Mouse (Mus musculus) G1E-ER4 (cell line): ENCODE results near the gene Oas1f. TPM values are rescaled to one million over a fixed set of nuclear protein-coding genes. Genes with fewer than 3 reads are reported as not detected.

Source experiments
- GATA1 ChIP-seq: IDR thresholded peaks from one replicate; pipeline ENCODE4 v1.8.0; 2012; ENCODE audit warnings: low read length, inconsistent platforms
- polyA plus RNA-seq: library from polyadenylated mRNA; stranded (reverse); fragments of >175 nt; gene quantifications from 2 replicates; pipeline ENCODE4 v1.2.3, GENCODE M21; 2012

The Oas1f gene
- polyA plus RNA-seq = not detected in 2 replicates

DNA sequence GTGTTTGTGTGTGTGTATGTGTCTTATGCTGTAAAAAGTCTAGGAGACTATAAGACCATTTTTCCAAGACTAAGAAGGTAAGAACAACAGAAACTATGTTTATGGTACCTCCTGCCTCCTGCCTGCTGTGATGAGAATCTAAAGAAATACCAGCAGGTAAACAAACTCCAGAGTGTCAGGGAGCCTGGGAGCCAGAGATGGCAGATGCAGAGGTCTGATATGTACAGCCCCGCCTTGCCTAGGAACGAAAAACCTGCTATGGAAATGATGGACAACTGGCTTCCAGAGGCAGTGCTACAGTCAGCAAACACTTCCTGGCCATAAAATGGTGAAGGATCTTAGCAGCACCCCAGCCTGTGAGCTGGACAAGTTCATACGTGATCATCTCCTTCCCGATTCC lies at the start of gene Oas1f:
Gene Oas1f, plus strand, starts transcription at position 301 of the 400 bp plus-strand sequence.
- TF ChIP-seq GATA1 = no peak

DNA sequence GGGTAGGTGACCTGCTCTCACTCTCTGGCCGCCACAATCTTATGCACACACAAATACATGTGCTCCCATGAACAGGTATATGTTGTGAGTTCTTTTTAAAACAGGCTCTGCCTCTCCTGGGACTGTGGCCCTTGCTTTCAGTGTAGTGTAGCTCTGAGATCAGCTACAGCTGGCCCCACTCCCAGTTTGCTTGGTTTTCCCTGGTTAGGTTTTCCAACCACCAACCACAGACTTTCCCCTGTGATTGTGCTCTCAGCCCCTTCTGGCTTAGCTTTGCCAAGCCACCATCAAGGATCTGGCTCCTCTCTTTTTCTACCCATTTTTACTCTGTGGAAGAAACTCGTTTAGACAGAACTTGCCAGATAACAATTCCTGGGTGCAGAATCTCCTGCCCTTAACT lies 43.6 kb upstream of the Oas1f start:
- no peak for TF ChIP-seq GATA1

DNA sequence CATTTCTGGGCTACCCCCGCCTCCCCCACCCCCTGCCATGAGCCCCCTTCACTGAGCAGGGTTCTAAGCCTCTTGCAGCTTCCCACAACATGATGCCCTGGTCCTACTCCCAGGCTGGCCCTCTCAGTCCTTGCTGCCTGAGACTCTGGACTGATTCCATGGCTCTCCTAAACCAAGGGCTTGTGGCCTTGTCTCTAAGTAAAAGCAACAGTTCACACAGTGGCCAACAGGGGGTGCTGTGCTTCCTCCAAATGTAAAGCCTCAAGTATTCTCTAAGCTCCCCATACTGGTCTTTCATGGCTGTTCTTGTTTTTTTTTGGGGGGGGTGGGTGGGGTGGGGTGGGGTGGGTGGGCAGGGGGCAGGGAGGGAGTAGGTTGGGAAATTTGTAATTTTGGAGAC lies 40.7 kb upstream of the Oas1f start:
- no peak for TF ChIP-seq GATA1

DNA sequence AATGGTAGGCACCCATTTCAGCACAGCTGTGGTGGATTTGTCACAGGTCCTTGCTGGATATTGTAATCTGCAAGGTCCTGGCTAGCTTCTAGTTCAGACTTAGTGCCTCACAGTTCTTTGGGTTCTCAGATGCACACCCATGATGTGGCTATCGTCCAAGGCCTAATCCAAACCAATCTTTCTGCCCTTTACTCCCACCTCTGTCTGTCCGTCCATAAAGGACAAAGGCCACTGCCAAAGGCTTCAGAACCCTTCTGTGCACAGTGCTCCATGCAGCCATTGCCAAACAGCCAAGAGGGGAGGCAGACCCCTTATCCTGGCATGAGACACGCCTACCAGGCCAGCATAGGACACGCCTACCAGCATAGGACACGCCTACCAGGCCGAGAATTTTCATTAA lies 38.0 kb upstream of the Oas1f start:
- no peak for TF ChIP-seq GATA1

DNA sequence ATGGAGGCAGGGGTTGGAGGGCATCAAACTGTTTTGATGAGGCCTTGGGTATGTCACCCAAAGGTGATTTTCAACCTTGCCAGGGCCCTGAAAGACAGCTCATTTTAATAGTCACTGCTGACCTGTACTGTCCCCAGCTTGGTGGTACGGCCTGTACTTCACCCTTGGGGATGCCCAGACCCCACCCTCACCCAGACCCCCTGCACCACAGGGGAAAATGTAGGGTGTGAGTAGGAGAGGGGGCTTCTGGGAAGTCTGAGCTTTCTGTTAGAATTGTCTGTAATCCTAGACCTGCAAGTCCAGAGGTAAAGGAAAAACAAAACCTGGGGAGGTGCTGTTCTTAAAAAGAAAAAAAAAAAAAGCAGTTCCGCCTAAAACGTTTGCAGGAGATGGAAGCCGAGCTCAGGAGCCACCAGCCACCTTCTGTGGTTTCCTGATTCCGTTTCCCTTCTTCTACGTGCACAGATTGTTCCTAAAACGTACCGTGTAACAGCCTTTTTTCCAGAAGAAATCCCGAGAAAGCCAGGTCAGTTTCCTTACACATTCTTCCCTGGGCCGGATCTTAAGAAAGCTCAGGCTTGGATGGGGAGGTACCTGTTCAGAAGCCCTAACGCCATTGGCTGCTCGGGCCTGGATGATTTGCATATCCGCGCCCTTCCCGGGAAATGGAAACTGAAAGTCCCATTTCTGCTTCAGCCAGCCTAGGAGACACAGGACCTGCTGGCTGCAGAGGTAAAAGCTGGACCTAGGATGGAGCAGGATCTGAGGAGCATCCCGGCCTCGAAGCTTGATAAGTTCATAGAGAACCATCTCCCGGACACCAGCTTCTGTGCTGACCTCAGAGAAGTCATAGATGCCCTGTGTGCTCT lies 35.0 kb upstream of the Oas1f start, which contains the start of gene Oas1c:
Gene Oas1c, minus strand, starts transcription at position 564 of the 869 bp plus-strand sequence.
- TF ChIP-seq GATA1 = no peak

DNA sequence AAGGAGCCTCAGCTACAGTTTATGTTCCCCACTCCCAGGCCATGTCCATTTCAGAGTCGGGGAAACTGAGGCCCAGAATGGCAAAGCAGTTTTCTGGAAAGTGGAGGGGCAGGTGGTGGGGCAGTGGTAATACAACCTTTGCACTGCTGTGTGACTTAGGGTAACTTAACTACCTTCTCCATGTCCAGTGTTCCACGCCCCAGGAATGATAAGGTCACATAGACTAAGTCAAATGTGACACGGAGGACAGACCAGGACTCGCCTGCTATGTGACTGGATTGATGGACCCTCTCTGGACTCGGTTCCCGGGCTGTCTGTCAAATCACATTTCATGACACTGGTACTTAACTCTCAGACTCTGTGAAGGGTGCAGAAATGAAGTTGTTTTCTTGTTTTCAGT lies 34.1 kb upstream of the Oas1f start:
- no peak for TF ChIP-seq GATA1

DNA sequence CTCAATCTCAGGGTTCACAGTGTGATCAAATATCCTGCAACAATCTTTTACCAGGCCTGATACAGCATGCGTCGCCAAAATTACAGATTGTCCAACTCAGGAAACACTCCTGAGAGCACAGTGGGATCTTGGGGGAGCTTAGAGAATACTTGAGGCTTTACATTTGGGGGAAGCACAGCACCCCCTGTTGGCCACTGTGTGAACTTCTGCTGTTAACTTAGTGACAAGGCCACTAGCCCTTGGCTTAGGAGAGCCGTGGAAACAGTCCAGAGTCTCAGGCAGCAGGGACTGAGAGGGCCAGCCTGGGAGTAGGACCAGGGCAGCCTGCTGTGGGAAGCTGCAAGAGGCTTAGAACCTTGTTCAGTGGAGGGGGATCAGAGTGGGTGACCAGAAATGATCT lies 31.2 kb upstream of the Oas1f start:
- no peak for TF ChIP-seq GATA1

DNA sequence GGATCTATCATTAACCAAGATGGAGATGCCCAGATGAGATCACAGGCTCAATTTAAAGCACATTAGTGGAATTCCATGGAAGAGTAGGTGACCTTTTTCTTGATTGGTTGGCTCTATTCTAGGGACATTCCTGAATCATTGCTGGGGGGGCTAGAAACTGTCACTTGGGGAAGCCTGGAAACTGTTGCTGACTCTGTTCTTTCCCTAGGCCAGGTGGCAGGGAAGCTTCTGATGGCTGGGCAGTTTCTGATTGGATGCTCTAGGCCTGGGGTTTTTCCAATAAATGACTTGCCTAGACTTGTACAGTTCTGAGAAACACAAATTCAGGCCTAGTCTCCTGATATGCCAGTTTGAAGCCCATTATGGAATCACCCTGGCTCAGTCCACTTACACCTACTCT lies 28.2 kb upstream of the Oas1f start:
- no peak for TF ChIP-seq GATA1

DNA sequence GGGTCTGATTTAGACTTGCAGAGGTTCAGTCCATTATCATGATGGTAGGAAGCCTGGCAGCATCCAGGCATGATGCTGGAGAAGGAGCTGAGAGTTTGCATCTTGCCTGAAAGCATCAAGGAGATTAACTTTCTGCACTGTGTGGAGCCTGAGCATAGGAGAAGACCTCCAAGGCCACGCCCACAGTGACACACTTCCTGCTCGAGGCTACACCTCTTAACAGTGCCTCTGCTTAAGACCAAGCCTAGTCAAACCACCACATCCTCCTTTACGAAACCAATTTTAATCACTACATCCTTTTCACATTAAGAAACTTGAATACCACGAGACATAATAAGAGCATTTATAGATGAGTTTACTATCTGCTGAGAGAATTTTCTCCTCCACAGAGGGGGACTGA lies 16.1 kb upstream of the Oas1f start:
- TF ChIP-seq GATA1 = no peak

DNA sequence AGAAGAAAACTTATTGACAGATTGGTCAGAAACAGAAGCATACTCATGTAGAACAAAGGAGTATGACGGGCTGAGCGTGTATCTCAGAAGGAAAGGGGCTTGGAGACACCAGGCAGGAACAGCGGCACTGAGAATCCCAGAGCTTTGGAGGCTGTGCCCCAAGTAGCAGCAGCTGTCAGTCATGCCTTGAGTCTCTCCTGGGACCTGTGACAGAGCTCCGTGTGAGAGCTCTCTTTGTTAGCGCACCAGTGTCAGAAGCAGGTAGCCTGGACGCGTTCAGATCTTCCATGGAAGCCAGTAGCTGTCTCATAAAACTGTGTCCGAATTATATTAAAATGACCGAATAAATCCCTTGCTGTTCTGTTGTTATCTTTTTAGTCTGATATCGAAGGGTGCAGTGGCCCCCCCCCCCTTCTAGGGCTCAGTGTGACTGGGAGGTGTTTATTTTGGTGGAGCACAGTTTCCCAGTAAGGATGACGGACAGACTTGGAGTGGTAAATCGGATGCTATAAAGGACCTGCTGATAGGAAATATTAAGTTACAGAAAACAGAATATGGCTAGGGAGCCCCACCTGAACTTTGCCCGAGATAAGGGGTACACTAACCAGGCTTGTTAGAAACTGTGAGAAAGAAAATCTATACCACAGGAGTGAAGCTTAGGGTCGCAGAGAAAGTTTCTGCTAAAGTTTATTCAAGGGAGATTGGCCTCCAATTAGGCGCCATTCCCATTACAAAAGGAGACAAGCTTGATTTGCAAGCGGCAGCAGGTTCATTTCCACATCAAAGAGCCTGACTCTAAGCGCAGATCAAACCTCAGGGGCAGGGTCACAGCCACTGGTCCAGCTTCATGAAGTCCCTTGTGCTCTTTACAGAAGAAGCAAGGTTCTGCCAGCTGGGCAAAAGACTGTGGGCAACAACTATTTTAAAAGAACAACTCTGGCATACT lies 13.6 kb upstream of the Oas1f start:
- TF ChIP-seq GATA1 = no peak

DNA sequence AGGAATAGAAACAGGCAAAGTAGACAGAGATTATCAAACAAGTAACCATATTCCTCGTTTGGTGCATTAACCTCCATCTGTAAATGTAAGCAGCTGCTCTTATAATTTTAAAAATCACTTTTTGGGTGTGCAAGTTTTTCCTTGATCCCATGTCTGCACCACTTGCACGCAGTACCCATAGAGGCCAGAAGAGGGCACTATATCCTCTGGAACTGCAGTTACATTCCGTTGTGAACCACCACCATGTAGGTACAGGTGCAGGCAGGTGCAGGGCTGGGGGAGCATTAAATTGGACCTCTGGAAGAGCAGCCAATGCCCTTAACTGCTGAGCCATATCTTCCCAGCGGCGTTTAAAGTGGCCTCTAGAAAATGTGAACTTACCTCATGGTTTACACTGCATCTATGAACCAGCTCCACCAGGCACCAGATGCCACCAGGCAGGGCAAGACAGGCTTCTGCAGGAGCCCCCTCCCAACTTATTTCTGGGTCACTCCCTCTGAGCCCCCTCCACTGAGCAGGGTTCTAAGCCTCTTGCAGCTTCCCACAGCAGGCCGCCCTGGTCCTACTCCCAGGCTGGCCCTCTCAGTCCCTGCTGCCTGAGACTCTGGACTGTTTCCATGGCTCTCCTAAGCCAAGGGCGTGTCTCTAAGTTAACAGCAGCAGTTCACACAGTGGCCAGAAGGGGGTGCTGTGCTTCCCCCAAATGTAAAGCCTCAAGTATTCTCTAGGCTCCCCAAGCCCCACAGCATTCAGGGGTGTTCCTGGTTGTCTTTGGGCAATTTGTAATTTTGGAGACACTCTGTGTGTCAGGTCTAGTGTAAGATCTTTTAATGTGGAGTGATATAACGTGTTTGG lies 10.2 kb upstream of the Oas1f start:
- no peak for TF ChIP-seq GATA1

DNA sequence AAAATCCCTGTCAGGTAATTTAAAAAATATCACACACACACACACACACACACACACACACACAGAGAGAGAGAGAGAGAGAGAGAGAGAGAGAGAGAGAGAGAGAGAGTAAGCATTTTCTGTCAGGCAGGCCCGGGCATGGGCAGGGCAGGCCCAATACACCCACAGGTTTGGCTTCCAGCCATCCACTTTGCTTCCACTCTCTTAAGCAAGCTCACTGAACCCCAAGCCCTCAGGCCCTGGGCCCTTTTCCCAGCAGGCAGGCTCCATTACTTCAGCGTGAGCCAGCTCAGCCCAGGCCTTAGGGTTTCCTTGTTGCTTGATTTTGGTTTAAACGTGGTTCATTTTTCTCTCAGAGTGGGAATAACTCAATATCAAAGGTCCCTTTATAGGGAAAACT lies 2.5 kb upstream of the Oas1f start:
- TF ChIP-seq GATA1 = no peak

DNA sequence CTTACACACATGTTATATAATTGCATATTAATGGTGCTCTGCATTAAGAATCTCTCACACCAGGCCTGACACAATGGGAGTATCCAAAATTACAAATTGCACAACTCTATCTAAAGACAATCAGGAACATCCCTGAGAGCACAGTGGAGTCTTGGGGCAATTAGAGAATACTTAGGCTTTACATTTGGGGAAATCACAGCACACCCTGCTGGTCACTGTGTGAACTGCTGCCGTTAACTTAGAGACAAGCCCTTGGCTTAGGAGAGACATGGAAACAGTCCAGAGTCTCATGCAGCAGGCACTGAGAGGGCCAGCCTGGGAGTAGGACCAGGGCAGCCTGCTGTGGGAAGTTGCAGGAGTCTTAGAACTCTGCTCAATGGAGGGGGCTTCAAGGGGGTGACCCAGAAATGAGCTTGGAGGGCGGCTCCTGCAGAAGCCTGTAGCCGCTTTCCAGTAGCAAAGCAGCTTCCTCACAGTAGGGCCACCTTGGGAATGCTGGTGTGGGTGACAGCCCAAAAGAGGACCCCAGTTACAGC lies 2.5 kb downstream of the Oas1f start:
- no peak for TF ChIP-seq GATA1

DNA sequence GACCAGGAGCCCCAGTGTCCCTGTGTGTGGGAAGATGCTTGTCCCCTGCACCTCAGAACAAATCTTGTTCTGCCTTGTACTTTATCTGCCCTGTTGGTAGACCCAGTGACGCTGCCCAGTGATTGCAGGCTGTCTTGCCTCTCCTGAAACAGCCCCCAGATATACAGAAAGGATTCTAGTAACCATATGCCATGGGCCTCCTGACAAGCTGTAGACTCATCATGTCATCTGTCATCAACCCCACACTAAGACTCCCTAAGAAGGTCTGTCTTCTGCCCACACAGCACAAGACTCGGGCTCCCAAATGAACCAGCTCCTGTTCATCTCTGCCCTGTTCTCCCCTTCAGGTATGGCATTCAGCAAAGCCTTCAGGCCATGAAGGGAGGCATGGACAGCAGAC lies 12.1 kb downstream of the Oas1f start:
- TF ChIP-seq GATA1 = no peak

DNA sequence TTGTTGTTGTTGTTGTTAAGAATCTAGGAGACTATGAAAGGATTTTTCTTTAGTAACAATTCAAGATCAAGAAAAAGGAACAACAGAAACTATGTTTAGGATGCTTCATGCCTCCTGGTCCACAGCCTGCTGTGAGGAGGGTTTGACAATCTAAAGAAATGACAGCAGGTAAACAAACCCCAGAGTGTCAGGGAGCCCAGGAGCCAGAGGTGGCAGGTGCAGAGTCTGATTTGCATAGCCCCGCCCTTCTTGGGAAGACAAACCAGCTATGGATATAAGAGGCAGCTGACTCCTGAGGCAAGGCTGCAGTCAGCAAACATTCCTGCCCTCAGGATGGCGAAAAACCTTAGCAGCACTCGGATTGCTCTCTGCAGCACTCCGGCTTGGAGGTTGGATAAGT lies 14.0 kb downstream of the Oas1f start, which contains the start of gene Oas1h:
Gene Oas1h, plus strand, starts transcription at position 301 of the 400 bp plus-strand sequence.
- no peak for TF ChIP-seq GATA1
